In the genomic region with DNA sequence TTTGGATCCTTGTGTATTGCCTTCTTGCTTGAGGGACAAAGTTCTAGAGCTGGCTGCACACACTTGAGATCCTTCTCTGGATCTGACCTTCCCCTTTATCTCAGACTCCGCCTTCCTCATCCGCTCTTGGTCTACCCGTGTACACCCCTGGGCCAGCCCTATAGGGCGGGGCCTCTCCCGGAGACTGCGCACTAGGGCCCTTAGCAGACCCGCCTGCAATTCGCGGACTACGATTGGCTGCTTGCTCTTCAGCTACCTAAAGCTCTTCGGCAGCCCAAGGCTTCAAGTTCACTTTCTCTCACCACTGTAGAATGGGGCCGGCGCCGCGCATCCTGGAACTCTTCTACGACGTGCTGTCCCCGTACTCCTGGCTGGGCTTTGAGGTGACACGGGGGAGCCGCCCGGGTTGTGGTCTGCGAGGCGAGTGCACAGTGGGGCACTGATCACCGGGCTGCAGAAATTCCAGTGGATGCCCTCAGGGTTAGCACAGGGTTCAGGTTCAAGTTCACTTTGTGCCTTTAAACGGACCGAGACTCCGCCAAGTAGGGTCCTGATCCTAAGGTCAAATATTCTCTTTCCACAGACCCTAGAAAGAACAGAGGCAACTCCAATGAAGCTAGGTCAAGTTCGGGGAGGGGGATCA, we compare ENCODE assay signal across 8 mouse cellular contexts. TPM values are rescaled to one million over a fixed set of nuclear protein-coding genes. Genes with fewer than 3 reads are reported as not detected.
A peak's percentile ranks its signal among the peaks of the same experiment; 100 is the strongest.
DNase-seq lines count a peak whose midpoint lies in the region; ATAC-seq and TF ChIP-seq lines count a peak whose summit lies in the region.

A gene (plus strand): TSS at position 225 of the 643 bp plus-strand sequence.

- H3K4me3 ChIP-seq in MEL (ENCODE audit: control insufficient read depth in 1 of 2, insufficient read depth in 1 of 2, low read depth in 2 of 2, low read length in 2 of 2): peak within 1 kb of the TSS; percentile 20 to 47; a peak in 3 of 4 replicates
- peak within 1 kb of the TSS; percentile 48 for H3K4me3 ChIP-seq in lung, embryonic 15.5 days
- H3K4me3 ChIP-seq in thymus, adult 2 months (ENCODE audit: control insufficient read depth, insufficient read depth, low read length): peak within 1 kb of the TSS; percentile 53

- H3K9me3 ChIP-seq in MEL (replicated peaks; ENCODE audit: insufficient read depth, low read length): no peaks in the 10 kb centered on the region
- H3K9me3 ChIP-seq in lung, embryonic 15.5 days: no peaks in the 10 kb centered on the region

- peak; percentile 99 for ATAC-seq in frontal cortex, adult (ENCODE audit: low TSS enrichment)
- peak; percentile 99 to 100 for ATAC-seq in hematopoietic stem cell, adult 5-6 weeks (replicated peaks in 1 of 2; ENCODE audit: insufficient read depth in 1 of 2, low FRiP score in 2 of 2, low TSS enrichment in 1 of 2, low read depth in 1 of 2, poor library complexity in 2 of 2, severe bottlenecking in 2 of 2)
- ATAC-seq in lung, embryonic 15.5 days (ENCODE audit: borderline replicate concordance, extremely low read depth, low FRiP score, low TSS enrichment): peak; percentile 97

- no peaks in the 10 kb centered on the region for H3K36me3 ChIP-seq in MEL (ENCODE audit: control insufficient read depth in 1 of 2, insufficient read depth in 2 of 2, low read length in 2 of 2)
- H3K36me3 ChIP-seq in lung, embryonic 15.5 days: no peaks in the 10 kb centered on the region
- H3K36me3 ChIP-seq in thymus, adult 2 months (ENCODE audit: control insufficient read depth, insufficient read depth, low read length): no peaks in the 10 kb centered on the region

- no peaks in the 10 kb centered on the region; a peak in 1 of 4 replicates for H3K4me1 ChIP-seq in MEL (ENCODE audit: control insufficient read depth in 1 of 2, insufficient read depth in 2 of 2, low read length in 2 of 2)
- peaks cover 13% of the 10 kb centered on the region for H3K4me1 ChIP-seq in lung, embryonic 15.5 days
- peaks cover 7% of the 10 kb centered on the region for H3K4me1 ChIP-seq in thymus, adult 2 months (replicated peaks; ENCODE audit: control insufficient read depth, insufficient read depth, low read length)

- WGBS in lung, embryonic 15.5 days: 3% methylated on average over 28 of the region's 28 CpGs
- WGBS in thymus, adult 2 months: 3% methylated on average over 28 of the region's 28 CpGs

- no peak for TF ChIP-seq RAD21 in MEL (IDR thresholded peaks at IDR 0.05; ENCODE audit: low read depth, low read length)

- TF ChIP-seq POLR2A in MEL (IDR thresholded peaks at IDR 0.05; ENCODE audit: control insufficient read depth in 1 of 2, insufficient read depth in 1 of 2, low read depth in 1 of 2, low read length in 2 of 2, poor library complexity in 1 of 2): no peak
- TF ChIP-seq POLR2A in thymus, adult 2 months (IDR thresholded peaks at IDR 0.05; ENCODE audit: control insufficient read depth, extremely low read depth, insufficient read depth, low read length, poor library complexity): peak; percentile 53; the same call in 1 of the 2 replicates

- no peak for TF ChIP-seq CTCF in MEL (IDR thresholded peaks at IDR 0.05 in 2 of 3, conservative IDR thresholded peaks at IDR 0.05 in 1 of 3; ENCODE audit: control insufficient read depth in 1 of 3, insufficient read depth in 1 of 3, low read depth in 2 of 3, low read length in 3 of 3, poor library complexity in 1 of 3, severe bottlenecking in 1 of 3)
- no peak for TF ChIP-seq CTCF in thymus, adult 2 months (IDR thresholded peaks at IDR 0.05; ENCODE audit: borderline replicate concordance, control insufficient read depth, extremely low read depth, insufficient read depth, low read length, poor library complexity)

- TF ChIP-seq EP300 in MEL (IDR thresholded peaks at IDR 0.05; ENCODE audit: low read depth in 1 of 2, low read length in 2 of 2): no peak

- H3K27ac ChIP-seq in MEL (ENCODE audit: control insufficient read depth, low read depth, low read length): no peak within 1 kb of the TSS
- no peak within 1 kb of the TSS for H3K27ac ChIP-seq in lung, embryonic 15.5 days
- H3K27ac ChIP-seq in thymus, adult 2 months (ENCODE audit: control insufficient read depth, insufficient read depth, low read length): no peak within 1 kb of the TSS

- peaks cover 0 to 1% of the 10 kb centered on the region in 2 experiments for H3K27me3 ChIP-seq in MEL (ENCODE audit: control insufficient read depth in 1 of 2, insufficient read depth in 2 of 2, low read length in 2 of 2)
- no peaks in the 10 kb centered on the region for H3K27me3 ChIP-seq in lung, embryonic 15.5 days
- H3K27me3 ChIP-seq in thymus, adult 2 months (ENCODE audit: control insufficient read depth, insufficient read depth, low read length): no peaks in the 10 kb centered on the region

- H3K4me2 ChIP-seq in lung, embryonic 15.5 days: peak within 1 kb of the TSS; percentile 70

- H3K79me2 ChIP-seq in MEL (ENCODE audit: control insufficient read depth, insufficient read depth, low read length, poor library complexity): no peaks in the 10 kb centered on the region

- DNase-seq in MEL (ENCODE audit: low read depth, low spot score): peak; percentile 89
- peak; percentile 71 for DNase-seq in cerebellum, adult 9-10 months
- DNase-seq in layer of hippocampus, adult 9-10 months (ENCODE audit: low spot score): peak; percentile 46
- peak; percentile 79 for DNase-seq in ovary, adult 18-20 months (ENCODE audit: low spot score)
- peak; percentile 84 for DNase-seq in thymus, adult 2 months

- H3K9ac ChIP-seq in MEL (ENCODE audit: control insufficient read depth, low read depth, low read length, poor library complexity, severe bottlenecking): peak within 1 kb of the TSS; percentile 23; the same call in 1 of the 2 replicates
- peak within 1 kb of the TSS; percentile 43 for H3K9ac ChIP-seq in lung, embryonic 15.5 days

TF ChIP-seq in MEL, 35 proteins besides CTCF, POLR2A, EP300 and RAD21:
- TF ChIP-seq NRF1 (IDR thresholded peaks at IDR 0.05; ENCODE audit: insufficient read depth, low read depth, low read length, poor library complexity, severe bottlenecking) (peak; percentile 78), MAX (IDR thresholded peaks at IDR 0.05; ENCODE audit: low read length) (peak; percentile 41; the same call in 1 of the 2 replicates), MAZ (IDR thresholded peaks at IDR 0.05; ENCODE audit: low read depth, low read length) (no peak), ZMIZ1 (IDR thresholded peaks at IDR 0.05; ENCODE audit: low read depth, low read length) (no peak)

RNA-seq across cellular contexts. Expression of the gene that starts here (rescaled TPM):
- 1.2 and 1.4 TPM in 2 replicates for total RNA-seq in MEL (2012; rRNA removed)
- polyA plus RNA-seq in MEL (2012; ENCODE audit: insufficient read depth in 1 of 2, insufficient read length in 2 of 2, low read depth in 1 of 2, low replicate concordance in 2 of 2, missing spikeins in 1 of 2): 1 to 10 TPM in 1 of 2 experiments, not detected in 1; 1.2 TPM
- 19.0 and 25.7 TPM in 2 replicates for total RNA-seq in hematopoietic stem cell, adult 5-6 weeks (2017)
- 43.6 and 46.2 TPM in 2 replicates for polyA plus RNA-seq in lung, embryonic 15.5 days (2015; fragmentation: Nextera tagmentation; extraction: Ambion mirVana)
- 9.7 and 11.7 TPM in 2 replicates for polyA plus RNA-seq in thymus, adult 2 months (2012; rRNA removed)
